Comparison of ENCODE assay signal across 26 mouse cellular contexts in the genomic region with DNA sequence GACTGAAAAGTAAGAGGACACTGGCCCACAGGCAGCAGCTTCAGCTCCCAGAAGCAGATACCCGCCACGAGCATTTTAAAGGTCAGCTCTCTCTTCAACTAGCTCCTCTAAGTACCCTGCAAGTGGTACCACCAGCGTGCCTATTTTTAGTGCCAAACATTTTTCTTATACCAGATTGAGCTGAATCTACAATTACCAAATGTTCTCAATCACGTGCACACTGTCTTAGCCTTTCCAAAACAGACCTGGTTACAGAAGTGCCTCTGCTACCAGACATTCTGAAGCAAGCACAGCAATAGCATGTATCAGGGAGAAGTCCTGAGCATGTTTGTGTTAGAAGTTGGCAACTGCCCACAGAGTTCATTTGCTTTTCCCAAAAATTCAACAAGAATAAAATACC. TPM values are rescaled to one million over a fixed set of nuclear protein-coding genes. Genes with fewer than 3 reads are reported as not detected.
DNase-seq lines count a peak whose midpoint lies in the region; ATAC-seq and TF ChIP-seq lines count a peak whose summit lies in the region.
"Had no signal": no experiment of that assay in that cellular context is flagged by ENCODE, and none has a peak within 500 bp of the region (broad histone marks: within the 10 kb centered on the region; RNA-seq: fewer than 3 reads in every experiment).

No protein-coding gene starts in this region.

- H3K4me1 ChIP-seq in forebrain, embryonic 16.5 days (replicated peaks; ENCODE audit: control insufficient read depth, insufficient read depth, low read length): no peaks in the 10 kb centered on the region; the same call in 1 of the 2 replicates
- peaks cover 6% of the 10 kb centered on the region; the same call in 1 of the 2 replicates for H3K4me1 ChIP-seq in forebrain, embryonic 10.5 days
- H3K4me1 ChIP-seq in heart, embryonic 13.5 days: peaks cover 15% of the 10 kb centered on the region
- H3K4me1 ChIP-seq: embryonic facial prominence, embryonic 10.5 days; embryonic facial prominence, embryonic 12.5 days; forebrain, embryonic 12.5 days; forebrain, embryonic 15.5 days had no signal

- H3K9me3 ChIP-seq in forebrain, embryonic 16.5 days (ENCODE audit: control insufficient read depth, low read length): no peaks in the 10 kb centered on the region
- no peaks in the 10 kb centered on the region for H3K9me3 ChIP-seq in forebrain, embryonic 10.5 days
- no peaks in the 10 kb centered on the region for H3K9me3 ChIP-seq in heart, embryonic 13.5 days
- H3K9me3 ChIP-seq: embryonic facial prominence, embryonic 10.5 days; embryonic facial prominence, embryonic 12.5 days; forebrain, embryonic 12.5 days; forebrain, embryonic 15.5 days had no signal

- TF ChIP-seq CTCF in layer of hippocampus, adult 2 months (conservative IDR thresholded peaks at IDR 0.05): no peak

- H3K9ac ChIP-seq in forebrain, embryonic 16.5 days (replicated peaks; ENCODE audit: low read depth, low read length): no peak overlapping the region
- H3K9ac ChIP-seq in heart, embryonic 13.5 days: no peak overlapping the region
- H3K9ac ChIP-seq: embryonic facial prominence, embryonic 12.5 days; forebrain, embryonic 12.5 days; forebrain, embryonic 15.5 days had no signal

- H3K36me3 ChIP-seq in forebrain, embryonic 16.5 days (ENCODE audit: control insufficient read depth, insufficient read depth): no peaks in the 10 kb centered on the region
- H3K36me3 ChIP-seq in forebrain, embryonic 10.5 days (replicated peaks): peaks cover 32% of the 10 kb centered on the region
- peaks cover 9% of the 10 kb centered on the region; the same call in 1 of the 2 replicates for H3K36me3 ChIP-seq in heart, embryonic 13.5 days
- H3K36me3 ChIP-seq: embryonic facial prominence, embryonic 12.5 days; forebrain, embryonic 12.5 days; forebrain, embryonic 15.5 days; G1E had no signal

- H3K27me3 ChIP-seq in forebrain, embryonic 16.5 days (replicated peaks; ENCODE audit: control insufficient read depth, insufficient read depth, low read length): no peaks in the 10 kb centered on the region
- H3K27me3 ChIP-seq in forebrain, embryonic 10.5 days (ENCODE audit: poor library complexity, severe bottlenecking): no peaks in the 10 kb centered on the region
- H3K27me3 ChIP-seq in heart, embryonic 13.5 days (replicated peaks): no peaks in the 10 kb centered on the region
- H3K27me3 ChIP-seq: CH12.LX; embryonic facial prominence, embryonic 12.5 days; forebrain, embryonic 12.5 days; forebrain, embryonic 15.5 days; Patski had no signal

- DNase-seq in forebrain, embryonic 10.5 days (ENCODE audit: extremely low spot score, low spot score): no peak
- no peak for DNase-seq in frontal cortex, adult 2 months (ENCODE audit: extremely low spot score in 1 of 2, low spot score in 1 of 2)
- no peak for DNase-seq in heart, postnatal 10 days
- DNase-seq in layer of hippocampus, adult 2 months (ENCODE audit: low spot score in 2 of 2): no peak
- DNase-seq in layer of hippocampus, adult 8-10 months (ENCODE audit: low spot score in 2 of 2): no peak
- DNase-seq: adrenal gland, adult 8-10 months; adrenal gland, postnatal 14 days; adrenal gland, postnatal 36 days; B cell, adult 2 months; cerebellum, adult 11-12 months; cerebellum, adult 2 months; cerebellum, adult 9-10 months; cerebellum, postnatal 10 days; cerebellum, postnatal 25 days had no signal

- H3K4me2 ChIP-seq in forebrain, embryonic 16.5 days (ENCODE audit: low read length): no peak overlapping the region
- no peak overlapping the region for H3K4me2 ChIP-seq in heart, embryonic 13.5 days
- H3K4me2 ChIP-seq: embryonic facial prominence, embryonic 12.5 days; forebrain, embryonic 12.5 days; forebrain, embryonic 15.5 days had no signal

- ATAC-seq in forebrain, embryonic 16.5 days: peak; percentile 52
- ATAC-seq in frontal cortex, adult (ENCODE audit: low TSS enrichment): peak; percentile 47; the same call in 1 of the 2 replicates
- ATAC-seq in heart, embryonic 13.5 days (ENCODE audit: extremely low read depth, insufficient number of reproducible peaks, low FRiP score, low TSS enrichment): no peak
- ATAC-seq: activated CD4-positive, CD25-positive, alpha-beta regulatory T cell, adult 4 months; CD4-positive, CD25-positive, alpha-beta regulatory T cell, adult 4 months; forebrain, embryonic 15.5 days; Patski had no signal

- WGBS in forebrain, embryonic 16.5 days: 77% methylated on average over 4 of the region's 4 CpGs
- whole genome bisulfite sequencing in forebrain, embryonic 10.5 days: 84% methylated on average over 4 of the region's 4 CpGs
- WGBS in heart, embryonic 13.5 days: 49% methylated on average over 4 of the region's 4 CpGs

- no peak overlapping the region for H3K27ac ChIP-seq in forebrain, embryonic 16.5 days (ENCODE audit: low read length)
- no peak overlapping the region for H3K27ac ChIP-seq in forebrain, embryonic 10.5 days
- H3K27ac ChIP-seq in heart, embryonic 13.5 days (replicated peaks): peak overlapping the region; percentile 50; the same call in 1 of the 2 replicates
- peak overlapping the region; percentile 34 for H3K27ac ChIP-seq in layer of hippocampus, adult 2 months
- H3K27ac ChIP-seq: embryonic facial prominence, embryonic 10.5 days; embryonic facial prominence, embryonic 12.5 days; forebrain, embryonic 12.5 days; forebrain, embryonic 15.5 days had no signal

- no peak overlapping the region for H3K4me3 ChIP-seq in forebrain, embryonic 16.5 days (replicated peaks; ENCODE audit: low read length)
- H3K4me3 ChIP-seq in forebrain, embryonic 10.5 days: no peak overlapping the region
- H3K4me3 ChIP-seq in heart, embryonic 13.5 days: no peak overlapping the region
- no peak overlapping the region for H3K4me3 ChIP-seq in layer of hippocampus, adult 2 months
- H3K4me3 ChIP-seq: embryonic facial prominence, embryonic 10.5 days; embryonic facial prominence, embryonic 12.5 days; forebrain, embryonic 12.5 days; forebrain, embryonic 15.5 days had no signal

- intact Hi-C loops in heart, postnatal 10 days (cut with DNase I): no loop called here

RNA-seq across cellular contexts. Expression of gene Adamts3, which starts 23.5 kb away (rescaled TPM):
- polyA plus RNA-seq in forebrain, embryonic 16.5 days (2015; fragmentation: Nextera tagmentation; extraction: Ambion mirVana): 14.3 and 18.1 TPM in 2 replicates
- 8.8 and 10.0 TPM in 2 replicates for polyA plus RNA-seq in forebrain, embryonic 10.5 days (2016; fragmentation: Nextera tagmentation; extraction: Ambion mirVana)
- 10.7 and 11.1 TPM in 2 replicates for polyA plus RNA-seq in frontal cortex, adult 2 months (2012; rRNA removed)
- polyA plus RNA-seq in heart, embryonic 13.5 days (2015; fragmentation: Nextera tagmentation; extraction: Ambion mirVana): 2.9 and 3.5 TPM in 2 replicates
- 10 to 100 TPM in 1 of 2 experiments, 1 to 10 TPM in 1; 8.3 to 11.1 TPM for total RNA-seq in heart, postnatal 10 days (2021)
- 10 to 100 TPM; 25.5 to 27.1 TPM for total RNA-seq in layer of hippocampus, adult 2 months (2021)
- total RNA-seq in layer of hippocampus, adult 8-10 months (2022): 10 to 100 TPM; 22.3 to 25.8 (median 24.6) TPM
- total RNA-seq: CH12.LX had no signal
- polyA plus RNA-seq: CD4-positive, CD25-positive, alpha-beta regulatory T cell, adult 4 months; G1E; Patski had no signal

Comparison
In these comparisons a context has a peak if more than half of its experiments do, and no peak if none do; other contexts are left out.
1. H3K27ac ChIP-seq: peak in heart, embryonic 13.5 days (single experiment) and layer of hippocampus, adult 2 months (single experiment); none in forebrain, embryonic 16.5 days (single experiment) and forebrain, embryonic 10.5 days (single experiment).